Mouse (Mus musculus) B cell, adult 62 days (primary cell): Measurements from ENCODE around the gene Gm5169. TPM values are rescaled to one million over a fixed set of nuclear protein-coding genes. Genes with fewer than 3 reads are reported as not detected.

ENCODE experiments used
- total RNA-seq: library from RNA; stranded (reverse); gene quantifications from 4 replicates; pipeline ENCODE4 v1.2.4, GENCODE M21; 2023

Gene Gm5169
- not detected in 4 replicates for total RNA-seq

GRCm38 (mm10) chrX:25301355-25301754, at the start of gene Gm5169:
Gm5169 (minus strand) TSS chrX:25301455.

